Mouse (Mus musculus) testis, adult 2 months (tissue): ENCODE results near the gene Ganab.

ENCODE experiments used
- CTCF ChIP-seq: fragments of 200-500 bp; IDR thresholded peaks from 2 replicates; pipeline ENCODE4 v1.5.1; 2012; ENCODE audit warnings: low read depth, mild to moderate bottlenecking, inconsistent platforms, low read length, moderate library complexity; ENCODE audit not compliant: control insufficient read depth, insufficient read depth, insufficient replicate concordance
- POLR2A ChIP-seq: fragments of 200-500 bp; IDR thresholded peaks from 2 replicates; pipeline ENCODE4 v1.6.1; 2012; ENCODE audit warnings: low read depth, mild to moderate bottlenecking, inconsistent platforms, low read length, moderate library complexity; ENCODE audit not compliant: control insufficient read depth

DNA sequence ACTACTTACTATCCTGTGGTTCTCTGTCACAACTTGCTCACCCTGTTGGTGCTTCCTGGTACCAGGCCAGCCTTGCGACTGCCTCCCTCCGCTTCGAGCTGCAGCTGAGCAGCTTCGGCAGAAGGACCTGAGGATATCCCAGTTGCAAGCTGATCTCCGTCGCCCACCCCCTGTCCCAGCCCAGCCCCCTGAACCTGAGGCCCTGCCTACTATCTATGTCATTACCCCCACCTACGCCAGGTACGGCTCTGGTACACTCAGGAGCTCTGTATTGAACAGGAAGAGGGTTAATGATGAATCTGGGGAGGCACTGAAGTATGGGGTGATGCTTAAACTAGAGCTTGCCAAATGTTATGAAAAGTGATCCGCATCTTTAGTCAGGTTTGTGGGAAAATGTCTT is 23.9 kb downstream of the Ganab start:
- TF ChIP-seq POLR2A, result no peak
- no peak for TF ChIP-seq CTCF
